Comparison of ENCODE assay signal across 8 mouse cellular contexts in genomic region chr14:74732079-74732783, GRCm38 (mm10). TPM values are rescaled to one million over a fixed set of nuclear protein-coding genes. Genes with fewer than 3 reads are reported as not detected.
A peak's percentile ranks its signal among the peaks of the same experiment; 100 is the strongest.
DNase-seq lines count a peak whose midpoint lies in the region; ATAC-seq and TF ChIP-seq lines count a peak whose summit lies in the region.

Esd (plus strand) TSS chr14:74732297.

- H3K4me3 ChIP-seq in ES-E14 (ENCODE audit: insufficient read depth in 1 of 2, low read depth in 1 of 2, low read length in 2 of 2, poor library complexity in 1 of 2, severe bottlenecking in 1 of 2): peak within 1 kb of the TSS; percentile 83 to 96
- H3K4me3 ChIP-seq in forebrain, embryonic 15.5 days: peak within 1 kb of the TSS; percentile 71
- H3K4me3 ChIP-seq in lung, adult 2 months (replicated peaks; ENCODE audit: extremely low read depth, low read depth, low read length): peak within 1 kb of the TSS; percentile 97

- no peaks in the 10 kb centered on the region for H3K27me3 ChIP-seq in forebrain, embryonic 15.5 days

- no peaks in the 10 kb centered on the region for H3K4me1 ChIP-seq in ES-E14 (ENCODE audit: control insufficient read depth in 2 of 2, insufficient read depth in 2 of 2, low read length in 2 of 2, poor library complexity in 1 of 2)
- peaks cover 9% of the 10 kb centered on the region for H3K4me1 ChIP-seq in forebrain, embryonic 15.5 days
- peaks cover 2% of the 10 kb centered on the region; the same call in 1 of the 2 replicates for H3K4me1 ChIP-seq in lung, adult 2 months (ENCODE audit: control insufficient read depth, insufficient read depth, low read length)

- H3K4me2 ChIP-seq in forebrain, embryonic 15.5 days (replicated peaks): peak within 1 kb of the TSS; percentile 63

- no peaks in the 10 kb centered on the region for H3K36me3 ChIP-seq in ES-E14 (ENCODE audit: control insufficient read depth, insufficient read depth, low read length, poor library complexity, severe bottlenecking)
- peaks cover 12% of the 10 kb centered on the region; the same call in 1 of the 2 replicates for H3K36me3 ChIP-seq in forebrain, embryonic 15.5 days

- intact Hi-C loops in heart, postnatal 25 days (cut with DNase I): no loop called here

- DNase-seq in ES-E14 (ENCODE audit: low read depth, low spot score): peak; percentile 96
- DNase-seq in cerebellum, adult 11-12 months: peak; percentile 91
- peak; percentile 89 for DNase-seq in heart, postnatal 25 days (ENCODE audit: low spot score)
- peak; percentile 86 to 90 for DNase-seq in layer of hippocampus, adult 18-20 months (ENCODE audit: low spot score in 2 of 2)
- DNase-seq in lung, adult 2 months: peak; percentile 97
- peak; percentile 91 to 93 for DNase-seq in thymus, adult 18-20 months

- ATAC-seq in forebrain, embryonic 15.5 days (replicated peaks): peak; percentile 97
- ATAC-seq in neutrophil, adult 5-6 weeks (ENCODE audit: extremely low read depth, insufficient number of reproducible peaks, low FRiP score, poor library complexity, severe bottlenecking): peak; percentile 97

- in situ Hi-C loops in ES-E14 (cut with MboI; ENCODE audit: low sequenced_read_pairs in 2 of 2, unreplicated experiment in 2 of 2): no loop called here

- peak; percentile 75; the same call in 1 of the 2 replicates for TF ChIP-seq POLR2A in lung, adult 2 months (IDR thresholded peaks at IDR 0.05; ENCODE audit: borderline replicate concordance, extremely low read depth, low read depth, low read length)

- under 1% methylated on average over 53 of the region's 53 CpGs for WGBS in forebrain, embryonic 15.5 days
- WGBS in lung, adult 2 months: under 1% methylated on average over 52 of the region's 53 CpGs

- no peaks in the 10 kb centered on the region for H3K9me3 ChIP-seq in ES-E14 (ENCODE audit: control insufficient read depth, insufficient read depth, low read depth, low read length)
- H3K9me3 ChIP-seq in forebrain, embryonic 15.5 days: no peaks in the 10 kb centered on the region

- peak within 1 kb of the TSS; percentile 60 for H3K9ac ChIP-seq in ES-E14 (ENCODE audit: insufficient read depth, low read depth, low read length, poor library complexity, severe bottlenecking)
- H3K9ac ChIP-seq in forebrain, embryonic 15.5 days (replicated peaks): peak within 1 kb of the TSS; percentile 66

- no peak within 1 kb of the TSS for H3K27ac ChIP-seq in ES-E14 (ENCODE audit: insufficient read depth, low read depth, low read length, poor library complexity, severe bottlenecking)
- peak within 1 kb of the TSS; percentile 54 for H3K27ac ChIP-seq in forebrain, embryonic 15.5 days (replicated peaks)

- TF ChIP-seq CTCF in lung, adult 2 months (IDR thresholded peaks at IDR 0.05; ENCODE audit: insufficient read depth, low read length): no peak

TF ChIP-seq in ES-E14, 5 proteins besides CTCF, POLR2A, EP300 and RAD21:
- TF ChIP-seq HCFC1 (IDR thresholded peaks at IDR 0.05; ENCODE audit: borderline replicate concordance, insufficient read depth, low read length) (no peak), ZNF384 (IDR thresholded peaks at IDR 0.05; ENCODE audit: low read depth, low read length) (no peak), ZC3H11A (IDR thresholded peaks at IDR 0.05; ENCODE audit: borderline replicate concordance, low read depth, low read length) (no peak), CHD2 (IDR thresholded peaks at IDR 0.05; ENCODE audit: low read depth, low read length) (peak; percentile 8; the same call in 1 of the 2 replicates), MAFK (IDR thresholded peaks at IDR 0.05; ENCODE audit: insufficient read depth, low read depth, low read length) (no peak)

RNA-seq across cellular contexts. Expression of gene Esd, which starts in this region (rescaled TPM):
- total RNA-seq in ES-E14 (2012; rRNA removed): 62.8 and 78.4 TPM in 2 replicates
- polyA plus RNA-seq in forebrain, embryonic 15.5 days (2015; fragmentation: Nextera tagmentation; extraction: Ambion mirVana): 280 and 285 TPM in 2 replicates
- 100 to 1,000 TPM; 122 to 131 TPM for total RNA-seq in heart, postnatal 25 days (2021)
- 10 to 100 TPM; 81.5 to 86.5 TPM for total RNA-seq in layer of hippocampus, adult 18-20 months (2021)
- 21.7 and 49.7 TPM in 2 replicates for polyA plus RNA-seq in lung, adult 2 months (2012; rRNA removed)
- 90.3 and 123 TPM in 2 replicates for total RNA-seq in neutrophil, adult 5-6 weeks (2017)
